Comparison of ENCODE assay signal across 22 mouse cellular contexts in genomic region chr2:33708831-33709230, GRCm38 (mm10).
"Had no signal": no experiment of that assay in that cellular context is flagged by ENCODE, and none has a peak within 500 bp of the region (broad histone marks: within the 10 kb centered on the region; RNA-seq: fewer than 3 reads in every experiment).

No protein-coding gene starts in this region.

- H3K36me3 ChIP-seq: liver, embryonic 12.5 days; liver, embryonic 15.5 days; lung, embryonic 15.5 days; neural tube, embryonic 13.5 days had no signal

- H3K27ac ChIP-seq: kidney, postnatal 0 days; layer of hippocampus, adult 2 months; left cerebral cortex, adult 2 months; liver, embryonic 12.5 days; liver, embryonic 15.5 days; lung, embryonic 15.5 days; neural tube, embryonic 13.5 days had no signal

- ATAC-seq: intestine, postnatal 0 days; liver, embryonic 12.5 days had no signal

- H3K4me1 ChIP-seq: liver, embryonic 12.5 days; liver, embryonic 15.5 days; lung, embryonic 15.5 days had no signal

- H3K9me3 ChIP-seq: liver, embryonic 12.5 days; liver, embryonic 15.5 days; lung, embryonic 15.5 days; megakaryocyte, embryonic 14.5 days; neural tube, embryonic 13.5 days had no signal

- DNase-seq: kidney, adult 2 months; kidney, postnatal 25 days; layer of hippocampus, postnatal 36 days; liver; lung, adult 18-20 months; lung, postnatal 10 days; lung, postnatal 36 days; midbrain, embryonic 14.5 days; retina, postnatal 1 day; right cerebral cortex, postnatal 25 days; thymus, postnatal 25 days had no signal

- H3K4me3 ChIP-seq: layer of hippocampus, adult 2 months; left cerebral cortex, adult 2 months; liver, embryonic 12.5 days; liver, embryonic 15.5 days; lung, embryonic 15.5 days; megakaryocyte, embryonic 14.5 days; myocyte; neural tube, embryonic 13.5 days had no signal

- H3K4me2 ChIP-seq: liver, embryonic 12.5 days; liver, embryonic 15.5 days; lung, embryonic 15.5 days; midbrain, embryonic 11.5 days; neural tube, embryonic 13.5 days had no signal

- H3K9ac ChIP-seq: liver, embryonic 12.5 days; liver, embryonic 15.5 days; lung, embryonic 15.5 days; neural tube, embryonic 13.5 days had no signal
